Mouse (Mus musculus) cerebellum, adult 2 months (tissue): ENCODE results near the gene Rexo1. TPM values are rescaled to one million over a fixed set of nuclear protein-coding genes. Genes with fewer than 3 reads are reported as not detected.
A peak's percentile ranks its signal among the peaks of the same experiment; 100 is the strongest.

Source experiments
- DNase-seq, 2 experiments: peaks; one replicate each; pipeline ENCODE4 v3.0.0; 2021
- H3K27ac ChIP-seq: fragments of 200-500 bp; 2 replicates; pipeline ENCODE4 v1.5.1; 2012; ENCODE audit warnings: low read length, control low read depth, inconsistent platforms; ENCODE audit not compliant: insufficient read depth
- H3K27me3 ChIP-seq: fragments of 200-500 bp; 2 replicates; pipeline ENCODE4 v1.6.1; 2012; ENCODE audit warnings: inconsistent platforms, mild to moderate bottlenecking, low read length, moderate library complexity; ENCODE audit not compliant: control insufficient read depth, insufficient read depth
- H3K4me1 ChIP-seq: fragments of 200-500 bp; 2 replicates; pipeline ENCODE4 v1.6.1; 2011; ENCODE audit warnings: low read length; ENCODE audit not compliant: control insufficient read depth, insufficient read depth
- H3K4me3 ChIP-seq: fragments of 200-500 bp; replicated peaks from 2 replicates; pipeline ENCODE3; 2011; ENCODE audit warnings: mild to moderate bottlenecking, low read depth, low read length, control low read depth; ENCODE audit not compliant: insufficient read depth
- CTCF ChIP-seq: fragments of 200-500 bp; IDR thresholded peaks from 2 replicates; pipeline ENCODE4 v1.5.1; 2011; ENCODE audit warnings: low read depth, mild to moderate bottlenecking, control low read depth, low read length, moderate library complexity, borderline replicate concordance; ENCODE audit not compliant: insufficient read depth
- POLR2A ChIP-seq: fragments of 200-500 bp; IDR thresholded peaks from 2 replicates; pipeline ENCODE4 v1.6.1; 2011; ENCODE audit warnings: low read length, control low read depth, borderline replicate concordance; ENCODE audit not compliant: insufficient read depth
- WGBS: fragments of 180-500 bp; shearing (Covaris S2); methylation state at CpG from one replicate; pipeline ENCODE4 v1.1.7; 2018; 5-methylcytosine and 5-hydroxymethylcytosine counted together
- polyA plus RNA-seq: library from polyadenylated mRNA; depleted of rRNA; stranded (reverse); fragments of >200 nt; gene quantifications from 2 replicates; pipeline ENCODE4 v1.2.3, GENCODE M21; 2012

Gene Rexo1
- polyA plus RNA-seq, 1 experiment, result 44.4 TPM

DNA sequence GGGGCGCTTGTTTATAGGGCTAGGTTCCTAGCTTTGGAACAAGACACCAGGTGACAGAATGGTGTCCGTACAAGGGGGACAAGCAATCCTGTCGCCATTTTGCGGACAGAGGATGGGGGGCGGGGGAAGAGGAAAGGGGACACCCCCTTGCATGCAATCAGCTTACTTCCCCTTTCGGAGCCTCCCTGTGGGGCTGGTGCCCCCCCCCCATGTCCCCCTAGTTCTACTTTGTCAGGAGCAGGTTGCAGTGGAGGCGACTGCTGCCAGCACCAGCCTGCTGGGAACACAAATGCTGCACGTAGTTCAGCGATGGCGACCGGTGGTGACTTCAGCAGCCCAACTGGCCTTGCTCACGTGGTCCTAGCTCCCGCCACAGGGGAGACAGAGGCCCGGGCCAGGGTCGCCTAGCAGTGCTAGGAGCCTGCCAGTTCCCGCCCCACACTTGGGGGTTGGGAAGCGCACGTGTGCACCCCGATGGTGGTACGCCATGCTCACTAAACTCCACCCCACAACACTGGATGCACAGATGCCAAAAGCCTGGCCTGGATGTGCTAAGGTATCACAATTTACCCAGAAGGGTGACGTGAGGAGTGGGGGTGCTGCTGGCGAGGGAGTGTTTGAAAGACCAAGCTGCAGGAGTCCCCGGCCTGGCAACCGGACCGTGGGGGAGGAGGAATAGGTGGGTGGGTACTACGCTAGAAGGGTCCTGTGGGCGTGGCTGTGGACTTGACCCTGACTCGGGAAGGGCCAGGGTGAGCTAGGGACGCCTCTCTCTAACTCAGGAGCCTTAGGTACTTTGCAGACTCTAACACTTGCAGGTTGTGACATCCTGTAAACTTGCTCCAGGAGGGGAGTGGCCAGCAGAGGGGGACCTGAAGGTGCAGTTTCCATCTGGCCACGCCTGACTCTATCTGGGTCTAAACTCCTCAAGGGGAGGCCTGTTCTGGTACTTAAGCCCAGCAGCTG lies 9.8 kb upstream of the Rexo1 start:
- Histone ChIP-seq H3K4me1 (peaks cover 14% of the 10 kb centered on the region), H3K27ac (peak overlapping the region; percentile 2; the same call in 1 of the 2 replicates), H3K4me3 (peak overlapping the region; percentile 23), H3K27me3 (no peaks in the 10 kb centered on the region)
- DNase-seq, result peak; percentile 35 to 55
- TF ChIP-seq POLR2A (no peak), CTCF (no peak)
- WGBS, result 19% methylated on average over 30 of the region's 30 CpGs

DNA sequence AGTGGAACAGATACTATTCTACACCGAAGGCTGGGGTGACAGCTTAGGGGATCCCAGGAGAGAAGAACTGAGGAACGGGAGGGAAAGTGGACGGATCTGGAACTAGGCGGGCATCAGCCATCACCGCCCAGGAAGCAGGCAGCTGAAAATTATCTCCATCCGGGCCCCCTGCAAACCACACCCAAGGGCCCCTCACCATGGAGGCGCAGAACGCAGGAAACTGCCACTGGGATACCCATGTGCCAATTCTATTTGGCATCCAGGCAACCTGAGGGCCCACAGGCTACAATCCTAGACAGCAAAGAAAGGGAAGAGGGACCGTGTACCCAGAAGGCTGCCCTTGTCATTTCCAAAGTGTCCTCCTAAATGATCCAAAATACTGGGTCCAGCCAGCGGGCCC lies 9.1 kb upstream of the Rexo1 start:
- Histone ChIP-seq H3K4me3 (no peak overlapping the region), H3K27ac (peak overlapping the region; percentile 2; the same call in 1 of the 2 replicates), H3K4me1 (peaks cover 9% of the 10 kb centered on the region), H3K27me3 (no peaks in the 10 kb centered on the region)
- WGBS, result 77% methylated on average over 10 of the region's 10 CpGs
- TF ChIP-seq CTCF, result no peak
- no peak for TF ChIP-seq POLR2A
- DNase-seq, result no peak

DNA sequence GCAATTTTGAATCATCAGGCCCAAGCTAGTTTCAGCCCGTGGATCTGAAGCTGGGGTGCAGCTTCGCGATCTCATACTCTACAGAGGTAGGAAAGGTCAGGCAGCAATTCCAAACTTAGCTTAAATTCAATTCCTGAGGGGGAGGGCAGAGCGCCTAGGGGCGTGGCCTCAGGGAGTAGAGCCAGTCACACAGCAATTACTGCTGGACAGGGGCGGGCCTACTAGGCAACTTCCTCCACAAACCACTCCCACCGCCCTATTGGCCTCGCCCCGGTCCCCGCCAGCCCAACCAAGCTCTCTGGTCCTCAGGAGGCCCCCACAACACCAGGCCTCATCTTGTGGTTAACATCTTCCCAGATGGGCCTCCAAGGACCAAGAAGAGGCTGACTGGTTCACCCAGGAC lies 8.3 kb upstream of the Rexo1 start:
- no peak for TF ChIP-seq POLR2A
- no peak for TF ChIP-seq CTCF
- Histone ChIP-seq H3K27ac (no peak overlapping the region), H3K27me3 (no peaks in the 10 kb centered on the region), H3K4me1 (peaks cover 9% of the 10 kb centered on the region), H3K4me3 (no peak overlapping the region)
- WGBS, result 73% methylated on average over 10 of the region's 10 CpGs
- no peak for DNase-seq

DNA sequence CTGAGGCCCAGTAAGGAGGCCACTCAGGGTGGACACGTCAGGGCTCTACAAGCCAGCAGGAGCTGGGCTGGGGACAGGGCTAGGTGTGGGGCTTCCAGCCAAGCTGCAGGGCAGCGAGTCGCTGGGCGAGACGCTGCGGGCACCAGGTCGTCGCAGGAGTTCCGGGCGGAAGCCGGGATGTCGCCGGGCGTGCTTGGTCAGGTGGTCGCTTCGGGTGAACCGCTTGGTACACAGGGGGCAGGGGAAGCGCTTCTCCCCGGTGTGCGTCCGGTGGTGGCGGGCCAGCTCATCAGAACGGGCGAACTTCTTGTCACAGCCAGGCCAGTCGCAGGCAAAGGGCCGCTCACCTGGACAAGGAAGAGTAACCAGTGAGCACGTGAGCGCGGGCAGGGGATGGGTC lies 7.5 kb upstream of the Rexo1 start:
- H3K4me1 ChIP-seq, result peaks cover 6% of the 10 kb centered on the region
- no peaks in the 10 kb centered on the region for H3K27me3 ChIP-seq
- 89% methylated on average over 29 of the region's 29 CpGs for WGBS
- TF ChIP-seq POLR2A, result no peak
- TF ChIP-seq CTCF, result no peak
- H3K4me3 ChIP-seq, result no peak overlapping the region
- no peak for DNase-seq
- H3K27ac ChIP-seq, result no peak overlapping the region

DNA sequence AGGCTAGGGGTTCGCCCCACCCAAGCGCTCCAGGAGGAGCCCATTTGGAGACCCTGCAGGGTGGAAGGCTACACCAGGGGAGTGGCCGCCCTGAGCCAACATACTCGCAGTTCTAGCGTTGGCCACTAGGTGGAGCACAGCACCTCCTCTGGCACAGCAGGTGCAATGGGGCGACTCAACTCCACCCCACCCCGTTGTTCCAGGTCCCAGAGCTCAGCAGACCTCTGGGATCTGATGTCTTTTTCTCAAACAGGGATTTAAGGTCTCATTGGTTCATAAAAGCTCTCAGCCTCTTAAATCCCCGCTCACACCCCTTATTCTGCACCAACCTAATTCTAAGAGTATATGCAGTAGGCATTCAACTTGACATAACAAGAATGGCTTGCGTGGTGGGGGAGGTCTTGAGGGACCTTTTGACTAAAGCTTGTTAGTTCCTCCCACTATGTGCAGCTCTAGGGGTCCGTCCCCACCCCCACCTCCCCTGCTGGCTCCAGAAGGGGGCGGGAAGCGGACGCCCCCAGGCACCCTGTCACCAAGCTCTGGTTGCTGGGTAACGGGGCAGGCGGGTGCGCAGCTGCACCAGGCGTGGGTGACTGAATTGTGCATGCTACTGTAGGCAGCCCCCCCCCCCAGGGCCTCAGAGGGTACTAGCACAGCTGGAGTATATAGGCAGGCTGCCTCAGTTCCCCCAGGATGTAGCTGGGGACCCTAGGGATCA lies 5.2 kb upstream of the Rexo1 start:
- no peak overlapping the region for H3K27ac ChIP-seq
- WGBS, result 10% methylated on average over 17 of the region's 17 CpGs
- H3K4me3 ChIP-seq, result peak overlapping the region; percentile 9
- no peaks in the 10 kb centered on the region for H3K27me3 ChIP-seq
- peak; percentile 99 for TF ChIP-seq CTCF
- no peak for TF ChIP-seq POLR2A
- H3K4me1 ChIP-seq, result peaks cover 6% of the 10 kb centered on the region
- DNase-seq, result peak; percentile 85 to 93

DNA sequence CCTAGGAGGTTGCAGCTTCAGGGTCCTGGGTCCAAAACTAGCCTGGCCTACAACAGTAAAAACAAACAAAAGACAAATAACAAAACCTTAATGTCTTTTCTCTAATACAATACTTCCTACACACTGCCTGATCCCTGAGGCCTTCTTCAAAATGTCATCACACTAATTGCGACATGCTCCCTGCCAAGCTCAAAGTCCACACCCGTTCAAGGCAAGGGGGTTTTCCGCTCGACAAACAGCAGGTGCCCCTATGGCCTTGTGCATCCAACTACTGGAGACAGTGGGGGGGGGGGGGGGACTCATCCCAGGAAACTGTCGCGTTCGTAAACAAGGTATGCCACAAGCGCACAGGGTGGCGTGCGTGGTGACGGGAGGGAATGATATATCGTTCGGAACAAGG lies 739 bp downstream of the Rexo1 start:
- peaks cover 27% of the 10 kb centered on the region for H3K4me1 ChIP-seq

DNA sequence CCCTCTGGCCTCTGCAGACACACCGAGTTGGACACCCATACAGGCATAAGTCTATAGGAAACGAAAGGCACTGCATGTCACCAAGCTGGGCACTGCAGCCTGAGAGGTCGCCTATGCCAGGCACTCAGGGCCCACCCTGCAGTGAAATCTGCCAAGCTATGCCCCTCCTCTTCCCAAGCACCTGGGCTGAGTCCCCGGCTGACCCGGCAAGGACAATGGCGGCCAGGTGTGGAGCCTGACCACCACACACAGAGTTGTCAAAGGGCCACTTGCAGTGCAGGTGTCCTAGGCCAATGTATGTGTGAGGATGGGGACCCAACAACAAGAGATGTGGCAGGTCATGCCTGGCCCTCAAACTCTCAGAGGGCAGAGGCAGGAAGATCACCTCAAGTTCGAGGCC lies 1.9 kb downstream of the Rexo1 start:
- DNase-seq, result peak in 1 of 2 experiments; percentile 24
- Histone ChIP-seq H3K27me3 (no peaks in the 10 kb centered on the region), H3K4me1 (peaks cover 29% of the 10 kb centered on the region), H3K27ac (no peak overlapping the region), H3K4me3 (no peak overlapping the region)
- TF ChIP-seq POLR2A (no peak), CTCF (no peak)
- WGBS, result 78% methylated on average over 7 of the region's 7 CpGs

More for the DNA sequence above, 739 bp downstream of the Rexo1 start:
- H3K27ac ChIP-seq, result no peak overlapping the region
- TF ChIP-seq POLR2A (no peak), CTCF (no peak)
- DNase-seq, result no peak
- H3K27me3 ChIP-seq, result no peaks in the 10 kb centered on the region
- under 1% methylated on average over 13 of the region's 13 CpGs for WGBS
- peak overlapping the region; percentile 99 for H3K4me3 ChIP-seq
